Mouse (Mus musculus) urinary bladder, postnatal 10 days (tissue): ENCODE data around the gene Nudt9.
A peak's percentile ranks its signal among the peaks of the same experiment; 100 is the strongest.
"Not testable (repeated sequence)": the region's sequence is repeated elsewhere in the genome, so short reads cannot be mapped to it uniquely, and the experiment has no call there.

Source experiments
- DNase-seq: peaks from one replicate; pipeline ENCODE4 v3.0.0; 2022; ENCODE audit warnings: low spot score

Gene Nudt9

DNA sequence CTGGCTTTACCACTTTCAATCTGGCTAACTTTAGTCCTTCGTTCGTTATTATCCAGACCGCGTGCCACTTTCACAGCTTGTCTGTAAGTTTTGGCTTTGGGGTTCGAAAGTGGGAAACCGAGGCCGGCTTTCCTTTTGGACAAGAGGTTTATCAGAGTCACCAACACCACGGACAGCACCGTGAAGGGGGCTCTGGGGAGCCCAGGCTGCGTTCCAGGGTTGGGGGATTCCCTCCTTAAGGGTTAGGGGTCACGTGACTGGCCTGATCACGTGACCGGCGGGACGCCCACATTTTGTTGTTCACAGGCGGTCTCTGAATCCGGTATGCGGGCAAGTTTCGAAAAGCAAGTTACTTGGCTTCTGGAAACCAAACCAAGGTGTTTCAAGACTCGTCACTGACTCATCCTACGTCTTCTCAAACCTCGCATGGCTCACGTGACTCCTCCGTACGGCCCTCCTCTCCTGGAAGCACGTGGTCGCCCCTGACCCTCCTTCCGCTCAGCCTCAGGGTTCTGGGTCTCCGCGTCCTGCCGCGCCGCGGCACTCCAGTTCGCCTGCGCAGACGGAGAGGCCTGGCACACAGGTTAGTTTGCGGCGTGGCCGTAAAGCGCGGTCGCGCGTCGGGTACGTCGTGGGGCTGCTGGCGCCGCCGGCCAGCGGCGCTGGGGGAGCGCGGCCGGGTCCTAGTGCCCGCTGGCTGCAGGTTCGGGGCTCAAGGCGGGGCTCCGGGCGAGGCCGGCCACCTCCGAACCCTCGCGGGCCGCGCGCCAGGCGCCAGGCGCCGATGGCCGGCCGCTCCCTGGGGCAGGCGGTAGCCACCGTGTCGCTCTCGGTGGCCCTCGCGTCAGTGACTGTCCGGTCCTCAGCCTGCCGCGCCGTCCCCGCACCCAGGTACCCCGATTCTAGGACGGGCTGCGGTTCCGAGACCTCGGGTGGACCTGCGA is at the start of gene Nudt9:
Gene Nudt9 (plus strand): TSS at position 51 of the 944 bp plus-strand sequence.
- DNase-seq, result peak; percentile 91

DNA sequence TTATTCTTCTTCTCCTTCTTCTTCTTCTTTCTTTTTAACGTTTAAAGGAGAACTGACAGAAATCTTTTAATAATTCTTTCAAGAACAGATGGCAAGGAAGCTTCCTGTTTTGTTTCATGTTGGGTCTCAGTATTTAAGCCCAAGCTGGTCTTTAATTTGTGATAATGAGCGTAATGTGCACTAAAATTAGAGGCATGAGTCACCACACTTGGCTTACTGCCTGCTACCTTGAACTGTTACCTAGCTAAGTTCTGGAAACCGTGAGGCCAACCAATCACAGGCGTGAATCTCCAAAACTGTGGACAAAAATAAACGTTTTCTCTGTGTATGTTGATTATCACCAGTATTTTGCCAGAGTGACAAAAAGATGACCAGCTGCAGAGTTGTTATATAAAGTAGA is 47.4 kb upstream of the Nudt9 start:
- no peak for DNase-seq

DNA sequence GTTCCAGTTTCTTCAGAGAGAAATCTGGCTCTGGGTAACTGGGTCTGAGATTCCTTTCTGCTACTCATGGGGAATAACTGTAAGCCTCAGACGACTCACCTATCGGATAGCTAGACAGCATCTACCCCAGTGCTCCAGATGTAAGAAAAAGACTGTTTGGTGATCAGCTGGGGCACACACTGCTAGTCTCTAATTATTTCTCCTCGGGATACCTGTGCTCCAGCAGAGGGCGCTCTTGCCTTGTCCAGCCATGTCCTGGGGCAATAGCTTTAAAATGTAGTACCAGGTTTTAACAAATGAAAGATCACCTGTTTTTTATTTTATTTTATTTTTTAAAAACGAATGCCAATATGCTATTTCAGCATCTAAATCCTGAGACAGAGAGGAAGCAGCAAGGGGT is 46.4 kb upstream of the Nudt9 start:
- DNase-seq, result peak; percentile 45

GRCm38 (mm10) chr5:104002549-104003255 is 43.4 kb upstream of the Nudt9 start:
- no peak for DNase-seq

- no peak for DNase-seq
Measured at GRCm38 (mm10) chr5:104003256-104003931, 42.7 kb upstream of the Nudt9 start.

GRCm38 (mm10) chr5:104003955-104004354 is 42.2 kb upstream of the Nudt9 start:
- no peak for DNase-seq

DNA sequence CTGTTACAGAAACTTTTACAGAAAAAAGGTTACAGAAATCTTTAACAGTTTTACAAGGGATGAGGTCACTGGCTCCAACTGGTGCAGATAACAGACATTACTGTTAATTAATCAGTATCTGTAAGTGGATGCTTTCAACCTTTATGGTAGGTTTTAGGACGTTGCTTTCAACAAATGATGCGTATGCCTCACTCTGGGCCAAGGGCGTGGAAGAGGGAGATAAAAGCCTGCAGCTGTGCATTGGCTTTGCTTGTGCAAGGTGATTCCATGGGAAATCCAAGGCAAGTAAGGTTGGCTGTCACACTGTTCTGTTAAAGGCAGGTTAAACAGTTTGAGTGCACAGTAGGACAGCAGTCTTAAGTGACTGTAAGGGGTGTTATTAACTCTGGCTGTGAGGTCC is 39.3 kb upstream of the Nudt9 start:
- DNase-seq, result no peak

DNA sequence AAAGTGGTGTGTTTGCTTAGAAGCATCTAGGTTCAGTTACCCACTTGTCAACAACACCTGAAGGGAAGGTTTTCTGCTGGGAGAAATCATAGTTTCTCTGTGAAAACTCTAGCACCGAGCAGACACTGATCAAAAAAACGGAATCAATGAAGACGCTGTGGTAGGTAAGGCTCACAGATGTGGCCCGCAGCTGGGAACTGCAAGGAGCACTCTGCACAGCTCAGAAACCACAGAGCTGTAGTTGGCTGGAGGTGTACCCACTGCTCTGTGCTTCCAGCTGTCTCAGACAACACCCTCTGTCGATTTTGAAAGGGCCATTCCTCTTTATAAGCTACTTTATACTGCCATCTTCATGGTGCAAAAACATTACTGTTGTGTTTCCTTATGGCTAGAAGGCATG is 38.3 kb upstream of the Nudt9 start:
- no peak for DNase-seq

GRCm38 (mm10) chr5:104009421-104009820 is 36.7 kb upstream of the Nudt9 start:
- no peak for DNase-seq

- DNase-seq, result no peak
Measured at GRCm38 (mm10) chr5:104010261-104010660, 35.8 kb upstream of the Nudt9 start.

DNA sequence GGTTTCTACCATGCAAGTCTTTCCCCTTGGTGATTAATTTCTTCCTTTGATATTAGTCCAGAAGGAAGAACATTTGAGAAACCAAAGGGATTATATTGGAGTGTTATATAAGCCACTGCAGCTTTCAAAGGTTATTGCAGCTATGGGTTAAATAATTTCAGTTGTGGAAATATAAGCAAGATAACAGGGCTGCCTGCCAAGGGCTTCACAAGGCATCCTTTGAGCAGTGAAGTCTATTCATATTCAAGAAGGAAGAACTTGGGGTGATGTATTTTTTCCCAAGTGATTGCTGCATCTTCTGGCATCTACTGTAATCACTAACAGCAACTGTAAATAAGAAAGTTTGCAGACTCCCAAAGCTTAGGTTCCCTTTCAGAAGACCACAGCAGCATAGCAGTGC is 34.7 kb upstream of the Nudt9 start:
- no peak for DNase-seq

GRCm38 (mm10) chr5:104021597-104022378 is 24.3 kb upstream of the Nudt9 start, which contains the start of gene Hsd17b11:
Gene Hsd17b11, minus strand, starts transcription at chr5:104021919.
- peak; percentile 48 for DNase-seq

DNA sequence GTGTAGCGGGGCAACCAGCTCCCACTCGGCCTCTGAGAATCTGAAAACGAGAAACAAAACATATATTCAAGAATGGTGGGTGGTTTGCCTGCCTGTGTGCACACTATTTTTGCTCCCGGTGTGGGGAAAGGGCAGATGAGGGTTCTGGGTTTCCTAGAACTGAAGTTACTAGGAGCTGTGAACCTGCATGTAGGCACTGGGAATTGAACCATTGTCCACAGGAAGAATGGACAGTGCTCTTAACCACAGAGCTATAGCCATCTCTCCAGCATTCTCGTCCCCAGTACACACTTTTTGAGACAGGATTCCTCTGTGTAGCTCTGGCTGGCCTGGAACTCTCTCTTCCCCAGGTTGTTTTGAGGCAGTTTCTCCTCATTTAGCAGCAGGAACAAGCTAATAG is 23.5 kb upstream of the Nudt9 start:
- no peak for DNase-seq

- no peak for DNase-seq
Measured at GRCm38 (mm10) chr5:104023289-104024020, 22.7 kb upstream of the Nudt9 start.

- DNase-seq, result not testable (repeated sequence)
Measured at GRCm38 (mm10) chr5:104024193-104024592, 21.9 kb upstream of the Nudt9 start.

GRCm38 (mm10) chr5:104024762-104025161 is 21.3 kb upstream of the Nudt9 start:
- DNase-seq, result no peak

GRCm38 (mm10) chr5:104025245-104025854 is 20.8 kb upstream of the Nudt9 start:
- DNase-seq, result no peak

DNA sequence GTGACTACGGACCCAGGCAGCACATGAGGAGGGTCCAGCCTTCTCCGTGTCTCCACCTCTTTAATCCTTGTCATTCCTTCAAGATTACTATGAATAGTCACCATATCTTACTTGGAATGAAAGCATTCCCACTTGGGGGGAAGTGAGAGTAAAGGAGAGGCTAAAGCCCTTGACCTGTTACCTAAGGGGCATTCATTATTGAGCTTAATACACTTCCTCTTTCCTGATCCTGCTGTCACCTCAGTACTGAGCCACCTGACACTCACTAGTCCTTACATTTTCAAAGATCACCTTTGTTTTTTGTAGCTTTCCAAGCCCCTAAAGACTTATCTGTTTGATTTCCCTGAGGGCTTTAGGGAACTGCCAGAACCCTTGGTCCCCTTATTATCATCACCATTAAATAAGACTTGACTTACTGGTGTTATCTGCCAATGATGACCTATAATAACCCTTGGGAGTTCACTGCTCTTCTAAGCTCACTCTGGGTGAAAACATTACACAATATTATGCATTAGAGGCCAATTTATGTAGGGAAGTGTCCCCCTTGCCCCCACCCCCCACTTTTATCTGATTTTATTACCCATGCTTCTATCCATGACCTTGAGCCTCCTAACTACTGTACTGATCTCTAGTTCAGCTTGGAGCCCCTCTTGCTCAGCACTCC is 13.5 kb upstream of the Nudt9 start:
- no peak for DNase-seq

DNA sequence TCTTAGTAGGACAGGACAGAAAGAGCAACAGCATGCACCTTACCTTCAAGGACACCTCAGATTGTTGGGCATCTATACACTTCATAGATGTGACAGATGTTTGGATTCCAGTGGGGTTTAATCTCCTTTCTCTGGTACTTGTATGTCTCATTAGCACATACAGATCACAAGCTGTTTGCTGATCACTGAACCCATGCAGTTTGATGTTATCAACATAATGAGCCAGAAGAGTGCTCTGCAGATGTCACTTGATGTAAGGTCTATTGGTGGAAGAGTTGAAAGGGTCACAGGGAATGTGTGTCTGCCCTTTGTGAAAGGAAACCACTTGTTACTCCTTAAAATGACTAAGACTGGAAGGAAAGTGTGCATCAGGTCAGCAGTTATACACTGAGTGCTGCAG is 11.0 kb upstream of the Nudt9 start:
- no peak for DNase-seq

- DNase-seq, result no peak
Measured at GRCm38 (mm10) chr5:104035824-104036223, 10.3 kb upstream of the Nudt9 start.
